Mouse (Mus musculus) bone marrow macrophage, adult 2 months (primary cell): ENCODE measurements at regions not wholly inside any gene's neighbourhood (a gene's known extent, or its start where the extent isn't known, plus 50 kb on each side); places are given as distances from the start of the nearest gene placed in this dataset.

Source experiments
- CTCF ChIP-seq: IDR thresholded peaks from 2 replicates; pipeline ENCODE4 v1.5.1; 2012; ENCODE audit warnings: low read depth, mild to moderate bottlenecking, low read length, moderate library complexity
- POLR2A ChIP-seq: IDR thresholded peaks from 2 replicates; pipeline ENCODE4 v1.6.1; 2012; ENCODE audit warnings: mild to moderate bottlenecking, low read depth, low read length, borderline replicate concordance

GRCm38 (mm10) chr8:7919416-7919815 is 741.6 kb downstream of the Efnb2 start:
- TF ChIP-seq CTCF (no peak), POLR2A (no peak)
